Mouse (Mus musculus) limb, embryonic 13.5 days (tissue): ENCODE data around the gene Helt. TPM values are rescaled to one million over a fixed set of nuclear protein-coding genes. Genes with fewer than 3 reads are reported as not detected.
"Not testable (repeated sequence)": the region's sequence is repeated elsewhere in the genome, so short reads cannot be mapped to it uniquely, and the experiment has no call there.

Experiments
- ATAC-seq: fragments of 200-750 bp; cut with Nextera tagmentation; 2 replicates; pipeline ENCODE4 v1.8.0; 2017; ENCODE audit warnings: low read depth, moderate number of reproducible peaks, moderate TSS enrichment; ENCODE audit not compliant: low FRiP score
- H3K27ac ChIP-seq: fragments of 300-500 bp; sonication (generic); 2 replicates; pipeline ENCODE4 v1.5.1; 2015; ENCODE audit warnings: inconsistent platforms, mild to moderate bottlenecking, moderate library complexity
- H3K27me3 ChIP-seq: fragments of 300-500 bp; sonication (generic); 2 replicates; pipeline ENCODE4 v1.6.1; 2015; ENCODE audit warnings: mild to moderate bottlenecking, inconsistent platforms
- H3K36me3 ChIP-seq: fragments of 300-500 bp; sonication (generic); 2 replicates; pipeline ENCODE4 v1.6.1; 2015; ENCODE audit warnings: inconsistent platforms, mild to moderate bottlenecking, moderate library complexity
- H3K4me1 ChIP-seq: fragments of 300-500 bp; sonication (generic); 2 replicates; pipeline ENCODE4 v1.6.1; 2015; ENCODE audit warnings: inconsistent platforms
- H3K4me2 ChIP-seq: fragments of 300-500 bp; sonication (generic); replicated peaks from 2 replicates; pipeline ENCODE4 v1.6.1; 2015; ENCODE audit warnings: inconsistent platforms, mild to moderate bottlenecking, moderate library complexity
- H3K4me3 ChIP-seq: fragments of 300-500 bp; sonication (generic); 2 replicates; pipeline ENCODE4 v1.5.1; 2015; ENCODE audit warnings: moderate library complexity, mild to moderate bottlenecking, inconsistent platforms
- H3K9ac ChIP-seq: fragments of 300-500 bp; sonication (generic); 2 replicates; pipeline ENCODE4 v1.6.1; 2015; ENCODE audit warnings: mild to moderate bottlenecking, inconsistent platforms
- H3K9me3 ChIP-seq: fragments of 300-500 bp; sonication (generic); 2 replicates; pipeline ENCODE4 v1.6.1; 2016; ENCODE audit warnings: inconsistent platforms
- WGBS: fragments of 180-500 bp; shearing (Covaris S2); methylation state at CpG from one replicate; pipeline ENCODE4 v1.1.7; 2015; 5-methylcytosine and 5-hydroxymethylcytosine counted together
- polyA plus RNA-seq: library from polyadenylated mRNA; unstranded; fragments of >200 nt; fragmentation: Nextera tagmentation; extraction: Ambion mirVana; gene quantifications from 2 replicates; pipeline ENCODE4 v1.2.1, GENCODE M21; 2015

Gene Helt
- polyA plus RNA-seq, 1 experiment from 2014 or later = not detected

DNA sequence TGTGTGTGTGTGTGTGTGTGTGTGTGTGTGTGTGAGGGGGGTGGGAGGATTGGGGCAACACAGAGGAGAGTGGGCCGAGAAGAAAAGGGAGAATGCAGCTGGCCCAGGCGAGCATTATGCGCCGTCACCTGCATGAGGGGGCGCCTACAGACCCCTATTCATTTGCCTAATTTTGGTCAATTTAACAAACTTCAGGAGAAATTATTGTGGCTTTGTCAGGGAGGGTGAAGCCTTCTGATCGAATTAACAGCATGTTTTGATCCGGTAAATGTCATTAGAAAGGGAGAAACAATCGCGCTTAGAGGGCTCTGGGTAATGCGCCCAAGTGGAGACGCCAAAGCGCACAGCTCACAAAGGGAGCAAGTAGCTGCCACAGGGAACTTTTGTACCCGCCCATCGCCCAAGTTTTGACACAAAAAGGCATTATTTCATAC, 647 bp upstream of the Helt start:
- H3K27me3 ChIP-seq = peaks cover 95% of the 10 kb centered on the region
- H3K36me3 ChIP-seq = no peaks in the 10 kb centered on the region
- H3K9me3 ChIP-seq = no peaks in the 10 kb centered on the region
- no peak overlapping the region for H3K4me3 ChIP-seq
- no peak overlapping the region for H3K4me2 ChIP-seq
- H3K9ac ChIP-seq = no peak overlapping the region
- WGBS = under 1% methylated on average over 14 of the region's 14 CpGs
- ATAC-seq = no peak
- H3K4me1 ChIP-seq = peaks cover 45% of the 10 kb centered on the region
- no peak overlapping the region for H3K27ac ChIP-seq

DNA sequence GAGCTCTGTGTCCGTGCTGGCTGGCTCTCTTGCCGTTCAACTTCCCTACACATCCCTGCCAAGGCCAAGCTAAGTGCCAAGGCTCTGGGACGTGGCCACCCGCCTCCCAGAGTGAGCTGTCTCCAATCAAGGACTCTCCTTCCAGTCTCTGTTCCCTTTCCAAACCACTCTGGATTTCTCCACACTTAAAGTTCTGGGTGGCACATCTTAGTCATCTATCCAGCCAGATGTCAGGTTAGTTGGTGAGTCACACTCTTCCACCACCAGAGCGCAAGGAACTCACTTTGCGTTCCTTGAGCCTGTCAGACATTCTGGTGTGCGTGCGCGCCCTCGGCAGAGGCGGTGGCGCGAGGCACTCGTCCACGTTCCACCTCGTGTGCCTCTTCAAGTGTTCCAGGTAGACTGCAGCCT, 725 bp downstream of the Helt start:
- H3K36me3 ChIP-seq = no peaks in the 10 kb centered on the region
- 1% methylated on average over 16 of the region's 16 CpGs for WGBS
- H3K4me3 ChIP-seq = peak overlapping the region; percentile 25
- peak overlapping the region; percentile 53 for H3K4me2 ChIP-seq
- no peak for ATAC-seq
- peaks cover 99% of the 10 kb centered on the region for H3K27me3 ChIP-seq
- H3K4me1 ChIP-seq = peaks cover 45% of the 10 kb centered on the region
- no peaks in the 10 kb centered on the region for H3K9me3 ChIP-seq
- no peak overlapping the region for H3K27ac ChIP-seq
- H3K9ac ChIP-seq = no peak overlapping the region

DNA sequence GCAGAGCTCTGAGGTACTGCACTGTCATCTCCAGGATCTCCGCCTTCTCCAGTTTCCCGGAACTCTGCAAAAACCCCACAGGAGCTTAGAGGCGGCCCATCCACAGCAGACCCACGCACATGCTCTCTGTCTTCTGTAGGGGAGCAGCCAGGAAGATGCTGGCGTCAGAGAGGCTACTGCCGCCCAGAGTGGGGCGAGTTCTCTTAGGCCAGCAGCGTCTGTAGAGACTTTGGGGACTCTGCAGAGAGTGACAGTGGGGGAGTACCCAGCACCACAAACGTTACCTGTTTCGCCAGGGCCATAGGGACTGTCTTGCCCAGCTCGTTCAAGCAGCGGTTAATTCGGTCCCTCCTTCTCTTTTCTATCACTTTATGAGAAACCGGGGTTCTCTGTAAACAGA, 1.3 kb downstream of the Helt start:
- Histone ChIP-seq H3K36me3 (no peaks in the 10 kb centered on the region), H3K4me1 (peaks cover 45% of the 10 kb centered on the region), H3K27me3 (peaks cover 99% of the 10 kb centered on the region), H3K27ac (no peak overlapping the region), H3K9me3 (no peaks in the 10 kb centered on the region), H3K4me3 (peak overlapping the region; percentile 0; the same call in 1 of the 2 replicates), H3K9ac (no peak overlapping the region), H3K4me2 (no peak overlapping the region)
- WGBS = 2% methylated on average over 14 of the region's 14 CpGs
- no peak for ATAC-seq

DNA sequence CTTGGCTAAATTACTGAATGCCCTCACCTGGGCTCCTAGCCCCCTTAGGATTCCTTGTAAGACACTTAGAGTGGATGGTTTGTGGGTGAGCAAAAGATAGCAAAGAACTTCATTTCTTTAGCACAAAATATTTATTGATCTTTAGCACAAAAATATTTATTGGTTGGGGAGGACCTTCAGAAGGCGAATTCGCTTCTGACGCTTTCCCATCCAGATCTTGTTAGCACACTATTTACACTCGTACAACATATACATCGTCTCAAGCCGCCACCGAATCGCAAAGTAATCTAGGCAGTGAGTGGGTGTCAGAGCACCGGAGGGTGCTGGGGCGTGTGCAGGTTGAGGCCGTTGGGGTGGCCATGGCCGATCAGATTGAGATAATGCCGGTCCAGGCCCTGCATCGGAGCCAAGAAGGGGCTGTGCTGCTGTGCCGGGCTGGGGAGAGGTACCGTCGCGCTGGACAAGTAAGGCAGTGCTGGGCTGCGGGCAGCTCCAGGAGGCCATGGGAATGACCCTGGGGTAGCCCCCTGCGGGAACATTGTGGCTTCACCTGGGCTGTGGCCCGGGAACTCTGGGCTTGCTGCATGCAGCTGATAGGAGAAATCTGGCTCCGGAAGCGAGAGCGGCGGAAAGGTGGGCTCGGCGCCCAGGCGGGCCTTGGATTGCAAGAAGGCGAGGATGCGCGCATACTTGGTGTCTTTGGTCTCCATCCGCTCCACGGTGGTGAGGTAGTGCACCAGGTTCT, 2.4 kb downstream of the Helt start:
- no peak for ATAC-seq
- H3K9ac ChIP-seq = no peak overlapping the region
- peak overlapping the region; percentile 44 for H3K4me2 ChIP-seq
- 2% methylated on average over 33 of the region's 33 CpGs for WGBS
- no peak overlapping the region for H3K27ac ChIP-seq
- H3K36me3 ChIP-seq = no peaks in the 10 kb centered on the region
- H3K27me3 ChIP-seq = peaks cover 94% of the 10 kb centered on the region
- peak overlapping the region; percentile 27 for H3K4me3 ChIP-seq
- no peaks in the 10 kb centered on the region for H3K9me3 ChIP-seq
- peaks cover 45% of the 10 kb centered on the region for H3K4me1 ChIP-seq

DNA sequence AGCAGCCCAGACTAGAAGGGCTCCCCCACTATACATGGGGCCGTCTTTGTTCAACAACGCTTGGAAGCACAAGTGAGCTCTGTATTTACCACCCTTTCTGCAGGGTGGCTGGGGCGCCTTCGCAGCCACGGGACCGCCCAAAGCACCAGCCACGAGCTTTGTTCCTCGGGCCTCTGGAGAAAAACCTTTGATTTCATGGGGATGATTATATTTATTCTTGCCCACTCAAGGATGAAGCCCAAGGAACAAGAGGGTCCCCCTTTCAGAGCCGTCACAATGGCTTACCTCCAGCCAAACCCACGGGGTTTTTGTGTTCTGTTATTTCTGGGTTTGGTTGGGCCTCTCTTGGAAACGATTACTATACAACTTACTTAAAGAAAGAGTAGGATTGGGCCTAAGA, 5.2 kb downstream of the Helt start:
- Histone ChIP-seq H3K9ac (no peak overlapping the region), H3K9me3 (no peaks in the 10 kb centered on the region), H3K4me3 (no peak overlapping the region), H3K4me2 (no peak overlapping the region), H3K27me3 (peaks cover 65% of the 10 kb centered on the region), H3K36me3 (no peaks in the 10 kb centered on the region), H3K27ac (no peak overlapping the region), H3K4me1 (peaks cover 32% of the 10 kb centered on the region)
- ATAC-seq = no peak
- 37% methylated on average over 11 of the region's 11 CpGs for WGBS

DNA sequence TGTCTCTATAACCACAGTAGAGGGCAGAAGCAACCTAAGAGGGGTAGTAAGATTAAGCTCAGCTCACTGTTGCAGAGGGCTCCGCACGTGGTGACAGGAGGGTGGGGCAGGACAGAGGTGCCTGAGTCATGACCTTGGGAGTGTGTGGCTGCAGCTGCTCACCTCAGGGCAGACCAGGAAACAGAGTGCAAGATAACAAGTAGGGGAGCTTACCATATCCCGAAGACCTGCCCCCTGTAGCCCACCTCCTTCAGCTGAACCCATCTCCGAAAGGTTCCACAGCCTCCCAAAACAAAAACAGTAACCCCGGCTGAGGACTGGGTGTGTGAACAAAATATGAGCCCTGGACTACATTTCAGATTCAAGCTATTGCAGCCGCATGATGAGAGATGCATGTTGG, 6.5 kb downstream of the Helt start:
- Histone ChIP-seq H3K27me3 (peaks cover 53% of the 10 kb centered on the region), H3K9me3 (no peaks in the 10 kb centered on the region), H3K9ac (no peak overlapping the region), H3K4me2 (no peak overlapping the region), H3K4me1 (peaks cover 21% of the 10 kb centered on the region), H3K4me3 (no peak overlapping the region), H3K36me3 (no peaks in the 10 kb centered on the region), H3K27ac (no peak overlapping the region)
- 90% methylated on average over 6 of the region's 6 CpGs for WGBS
- ATAC-seq = no peak

DNA sequence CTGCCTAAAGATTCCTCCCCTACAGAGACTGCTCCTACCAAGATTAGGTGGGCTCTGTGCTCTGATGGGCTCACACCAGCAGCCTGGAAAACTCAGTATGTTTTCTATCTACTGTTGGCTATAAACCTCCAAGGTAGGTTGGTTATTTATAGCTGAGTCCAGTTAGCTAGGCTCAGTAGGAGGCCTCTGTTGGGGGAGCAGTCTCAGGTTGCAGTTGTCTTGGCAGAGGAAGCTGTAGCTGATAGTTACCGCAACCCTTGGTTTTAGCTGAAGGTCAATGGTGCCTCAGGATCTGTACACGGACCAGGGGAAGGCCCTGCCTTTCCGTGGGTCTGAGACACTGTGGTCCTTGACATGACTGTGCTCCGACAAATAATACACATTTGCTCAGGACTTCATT, 8.5 kb downstream of the Helt start:
- WGBS = 68% methylated on average over 4 of the region's 4 CpGs
- no peak overlapping the region for H3K4me2 ChIP-seq

DNA sequence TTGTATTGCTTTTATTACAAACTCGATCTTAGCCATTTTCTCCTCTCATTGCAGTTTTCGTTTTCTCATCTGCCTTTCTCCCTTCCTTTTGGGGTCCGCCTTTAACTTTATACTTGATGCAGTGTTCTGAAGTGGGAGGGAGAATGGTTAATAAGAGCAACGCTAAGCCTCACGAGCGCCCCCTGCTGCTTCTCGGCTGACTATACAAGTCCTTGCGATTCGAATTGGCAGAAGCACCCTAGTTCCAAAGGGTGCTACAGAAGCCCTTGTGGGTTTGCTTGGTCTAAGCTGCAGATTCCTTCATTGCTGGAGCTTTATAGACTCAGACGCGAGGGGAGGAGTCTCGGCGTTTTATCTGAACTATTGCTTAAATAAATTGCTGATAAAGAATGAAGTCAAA, 12.9 kb downstream of the Helt start:
- H3K9me3 ChIP-seq = no peaks in the 10 kb centered on the region
- no peak overlapping the region for H3K27ac ChIP-seq
- WGBS = 13% methylated on average over 13 of the region's 13 CpGs
- H3K4me3 ChIP-seq = no peak overlapping the region
- no peak overlapping the region for H3K9ac ChIP-seq
- no peak for ATAC-seq
- no peak overlapping the region for H3K4me2 ChIP-seq
- peaks cover 6% of the 10 kb centered on the region; the same call in 1 of the 2 replicates for H3K4me1 ChIP-seq
- no peaks in the 10 kb centered on the region for H3K36me3 ChIP-seq
- H3K27me3 ChIP-seq = no peaks in the 10 kb centered on the region

More for the DNA sequence above, 8.5 kb downstream of the Helt start:
- H3K27ac ChIP-seq = no peak overlapping the region
- H3K27me3 ChIP-seq = peaks cover 32% of the 10 kb centered on the region
- peaks cover 6% of the 10 kb centered on the region; the same call in 1 of the 2 replicates for H3K4me1 ChIP-seq
- H3K9ac ChIP-seq = no peak overlapping the region
- no peak for ATAC-seq
- no peak overlapping the region for H3K4me3 ChIP-seq
- no peaks in the 10 kb centered on the region for H3K36me3 ChIP-seq
- no peaks in the 10 kb centered on the region for H3K9me3 ChIP-seq

DNA sequence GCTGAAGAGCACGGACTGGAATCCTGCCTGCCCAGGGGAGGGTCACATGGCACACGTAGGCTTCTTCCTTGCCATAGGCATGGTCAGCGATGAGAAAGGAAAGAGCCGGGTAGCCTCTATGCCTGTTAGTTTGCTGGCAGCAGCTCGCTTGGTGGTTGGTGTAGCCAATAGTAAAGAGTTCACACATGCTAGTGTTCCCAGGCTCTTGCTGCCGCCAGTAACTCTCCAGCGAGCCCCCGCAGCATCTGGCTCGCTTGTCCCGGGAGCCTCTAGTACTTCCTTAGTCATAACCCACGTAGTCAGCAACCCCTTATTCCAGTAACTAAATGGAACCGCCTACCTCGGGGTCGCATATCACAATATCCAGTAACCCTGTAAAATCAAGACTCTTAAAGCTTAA, 17.5 kb downstream of the Helt start:
- WGBS = 80% methylated on average over 14 of the region's 14 CpGs

DNA sequence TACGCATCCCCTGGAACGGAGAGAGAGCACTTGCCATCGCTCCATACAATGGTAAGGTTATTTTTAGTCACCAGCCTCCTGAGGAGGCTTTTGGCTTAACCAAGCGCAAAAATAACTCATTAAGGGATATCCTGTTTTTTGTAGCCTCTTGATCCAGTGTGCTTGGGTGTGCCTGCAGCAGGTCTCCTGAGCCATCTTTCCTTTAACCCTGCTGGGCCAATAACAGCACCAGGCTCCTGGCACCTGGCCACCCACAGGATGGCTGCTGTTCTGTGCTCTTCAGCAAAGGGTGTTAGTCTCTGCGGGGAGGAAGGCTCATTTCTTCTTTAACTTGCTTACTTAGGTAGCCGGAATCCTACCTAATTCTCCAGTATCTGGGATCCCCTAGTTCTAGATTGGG, 23.7 kb downstream of the Helt start:
- Histone ChIP-seq H3K9me3 (no peaks in the 10 kb centered on the region), H3K4me2 (no peak overlapping the region), H3K4me3 (no peak overlapping the region), H3K27ac (no peak overlapping the region), H3K27me3 (no peaks in the 10 kb centered on the region), H3K36me3 (no peaks in the 10 kb centered on the region), H3K9ac (no peak overlapping the region), H3K4me1 (no peaks in the 10 kb centered on the region)
- ATAC-seq = no peak
- 46% methylated on average over 6 of the region's 6 CpGs for WGBS

More for the DNA sequence above, 17.5 kb downstream of the Helt start:
- Histone ChIP-seq H3K4me1 (no peaks in the 10 kb centered on the region), H3K9me3 (no peaks in the 10 kb centered on the region), H3K27me3 (no peaks in the 10 kb centered on the region), H3K4me2 (no peak overlapping the region), H3K4me3 (no peak overlapping the region), H3K27ac (no peak overlapping the region), H3K36me3 (no peaks in the 10 kb centered on the region), H3K9ac (no peak overlapping the region)
- no peak for ATAC-seq

DNA sequence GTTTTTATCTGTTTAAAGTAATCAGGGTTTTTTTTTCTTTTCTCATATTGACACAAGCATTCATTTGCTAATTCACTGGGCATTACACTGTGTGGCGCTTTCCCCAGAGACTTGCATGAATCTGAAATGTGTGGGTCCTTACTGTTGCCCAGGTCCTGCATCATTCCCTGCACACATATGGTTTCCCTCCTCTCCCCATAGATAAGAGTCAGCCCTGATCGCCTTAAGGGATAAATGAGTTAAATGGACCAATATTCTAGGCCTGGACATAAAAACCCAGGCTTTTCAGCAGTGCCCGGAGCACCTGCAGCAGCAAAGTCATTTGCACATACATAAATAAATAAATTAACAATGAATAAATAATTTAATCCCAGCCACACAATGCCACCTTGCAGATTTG, 24.3 kb downstream of the Helt start:
- Histone ChIP-seq H3K27ac (no peak overlapping the region), H3K4me3 (no peak overlapping the region), H3K4me2 (no peak overlapping the region), H3K27me3 (no peaks in the 10 kb centered on the region), H3K9me3 (no peaks in the 10 kb centered on the region), H3K36me3 (no peaks in the 10 kb centered on the region), H3K4me1 (no peaks in the 10 kb centered on the region), H3K9ac (no peak overlapping the region)
- no peak for ATAC-seq
- WGBS = 81% methylated on average over 3 of the region's 3 CpGs

DNA sequence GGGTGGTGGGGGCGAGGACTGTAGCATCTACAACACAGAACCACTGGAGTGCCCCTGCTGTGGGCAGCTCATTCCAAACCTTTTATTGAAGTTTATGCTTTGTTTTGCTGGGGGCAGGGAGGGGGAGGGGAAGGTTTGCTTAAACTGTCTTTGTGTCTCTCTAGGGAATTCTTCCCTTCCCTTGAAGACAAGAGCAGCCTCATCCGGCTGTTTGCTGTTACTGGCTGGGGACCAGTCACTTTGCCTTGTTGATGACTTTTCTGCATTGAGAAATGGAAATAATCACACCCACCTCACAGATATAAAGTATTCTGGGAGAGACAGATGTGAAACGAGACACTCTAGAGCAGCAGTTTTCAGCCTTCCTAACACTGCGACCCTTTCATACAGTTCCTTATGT, 27.7 kb downstream of the Helt start:
- Histone ChIP-seq H3K27ac (no peak overlapping the region), H3K36me3 (no peaks in the 10 kb centered on the region), H3K27me3 (no peaks in the 10 kb centered on the region), H3K9me3 (no peaks in the 10 kb centered on the region), H3K4me1 (no peaks in the 10 kb centered on the region), H3K4me3 (no peak overlapping the region), H3K4me2 (no peak overlapping the region), H3K9ac (no peak overlapping the region)
- WGBS = 67% methylated on average over 4 of the region's 4 CpGs
- no peak for ATAC-seq

DNA sequence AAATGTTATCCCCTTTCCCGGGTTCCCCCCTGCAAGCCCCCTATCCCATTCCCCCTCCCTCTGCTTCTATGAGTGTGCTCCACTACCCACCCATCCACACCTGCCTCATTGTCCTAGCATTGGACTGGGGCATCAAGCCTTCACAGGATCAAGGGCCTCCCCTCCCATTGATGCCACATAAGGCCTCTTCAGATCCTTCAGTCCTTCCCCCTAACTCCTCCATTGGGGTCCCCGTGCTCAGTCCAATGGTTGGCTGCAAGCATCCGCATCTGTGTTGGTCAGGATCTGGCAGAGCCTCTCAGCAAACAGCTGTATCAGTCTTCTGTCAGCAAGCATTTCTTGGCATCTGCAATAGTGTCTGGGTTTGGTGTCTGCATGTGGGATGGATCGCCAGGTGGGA, 30.3 kb downstream of the Helt start:
- H3K9ac ChIP-seq, H3K27me3 ChIP-seq, H3K4me2 ChIP-seq, H3K9me3 ChIP-seq, ATAC-seq, H3K27ac ChIP-seq, H3K36me3 ChIP-seq, H3K4me3 ChIP-seq, H3K4me1 ChIP-seq: not testable (repeated sequence)
- 82% methylated on average over 4 of the region's 4 CpGs for WGBS
